Mouse (Mus musculus): ENCODE measurements around the gene Foxn3. TPM values are rescaled to one million over a fixed set of nuclear protein-coding genes. Genes with fewer than 3 reads are reported as not detected.

Gene Foxn3
- polyA plus RNA-seq, 1 experiment from 2014 or later = 66.4 TPM

- Histone ChIP-seq H3K4me2 (ENCODE audit: low read length) (no peak overlapping the region), H3K36me3 (ENCODE audit: control insufficient read depth, insufficient read depth, low read length) (no peaks in the 10 kb centered on the region), H3K27me3 (ENCODE audit: control insufficient read depth, insufficient read depth, low read depth, low read length) (no peaks in the 10 kb centered on the region), H3K9me3 (replicated peaks; ENCODE audit: control insufficient read depth, low read length, poor library complexity, severe bottlenecking) (no peaks in the 10 kb centered on the region), H3K9ac (ENCODE audit: low read depth, low read length) (no peak overlapping the region), H3K4me1 (ENCODE audit: control insufficient read depth, insufficient read depth, low read length) (peaks cover 46% of the 10 kb centered on the region), H3K4me3 (ENCODE audit: low read depth, low read length) (no peak overlapping the region), H3K27ac (ENCODE audit: low read length) (peak overlapping the region; percentile 92)
- ATAC-seq = no peak
- WGBS = 7% methylated on average over 3 of the region's 3 CpGs
These were observed 221.2 kb downstream of the Foxn3 start for GRCm38 (mm10) chr12:99342160-99342559.

GRCm38 (mm10) chr12:99341751-99342150, 221.6 kb downstream of the Foxn3 start:
- Histone ChIP-seq H3K9me3 (replicated peaks; ENCODE audit: control insufficient read depth, low read length, poor library complexity, severe bottlenecking) (no peaks in the 10 kb centered on the region), H3K36me3 (ENCODE audit: control insufficient read depth, insufficient read depth, low read length) (no peaks in the 10 kb centered on the region), H3K4me2 (ENCODE audit: low read length) (no peak overlapping the region), H3K9ac (ENCODE audit: low read depth, low read length) (no peak overlapping the region), H3K4me1 (ENCODE audit: control insufficient read depth, insufficient read depth, low read length) (peaks cover 47% of the 10 kb centered on the region), H3K4me3 (ENCODE audit: low read depth, low read length) (no peak overlapping the region), H3K27ac (ENCODE audit: low read length) (peak overlapping the region; percentile 92), H3K27me3 (ENCODE audit: control insufficient read depth, insufficient read depth, low read depth, low read length) (no peaks in the 10 kb centered on the region)
- 16% methylated on average over 7 of the region's 7 CpGs for WGBS
- no peak for ATAC-seq

DNA sequence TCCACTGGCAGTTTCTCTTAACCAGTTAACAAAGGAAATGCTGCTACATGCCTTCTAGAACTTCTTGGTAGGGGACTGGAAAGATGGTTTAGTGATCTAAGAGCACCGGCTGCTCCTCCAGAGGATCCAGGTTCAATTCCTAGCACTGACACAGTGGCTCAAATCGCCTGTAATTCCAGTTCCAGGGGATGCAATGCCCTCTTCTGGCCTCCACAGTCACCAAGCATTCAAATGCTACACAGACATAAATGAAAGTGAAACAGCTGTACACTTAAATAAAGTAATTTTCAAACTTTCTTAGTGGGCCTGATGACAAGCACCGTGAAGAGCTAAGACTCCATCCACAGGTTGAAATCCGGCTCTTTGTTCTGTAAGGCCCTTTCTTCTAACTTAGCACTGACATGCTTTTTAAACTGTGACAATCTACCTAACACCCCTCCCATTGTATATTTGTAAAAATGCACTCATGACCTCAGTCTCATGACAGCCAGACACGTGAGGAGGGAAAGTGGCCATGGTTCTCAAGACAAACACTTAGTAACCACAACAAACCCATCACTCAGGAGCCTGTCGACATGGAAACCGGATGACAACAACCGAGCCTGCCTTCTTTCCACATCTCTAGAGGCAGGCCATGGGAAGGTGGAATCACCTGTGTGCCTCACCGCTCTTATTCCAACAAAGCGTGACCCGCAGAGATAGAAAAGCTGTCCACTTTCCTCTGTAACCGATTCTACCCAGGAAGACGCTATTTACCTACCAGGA, 222.8 kb downstream of the Foxn3 start:
- H3K4me1 ChIP-seq (ENCODE audit: control insufficient read depth, insufficient read depth, low read length) = peaks cover 53% of the 10 kb centered on the region
- no peak for ATAC-seq

GRCm38 (mm10) chr12:99339640-99340325, 223.6 kb downstream of the Foxn3 start:
- Histone ChIP-seq H3K36me3 (ENCODE audit: control insufficient read depth, insufficient read depth, low read length) (no peaks in the 10 kb centered on the region), H3K4me3 (ENCODE audit: low read depth, low read length) (no peak overlapping the region), H3K27ac (ENCODE audit: low read length) (peak overlapping the region; percentile 92), H3K9ac (ENCODE audit: low read depth, low read length) (peak overlapping the region; percentile 23; the same call in 1 of the 2 replicates), H3K27me3 (ENCODE audit: control insufficient read depth, insufficient read depth, low read depth, low read length) (no peaks in the 10 kb centered on the region), H3K4me2 (ENCODE audit: low read length) (peak overlapping the region; percentile 37), H3K9me3 (replicated peaks; ENCODE audit: control insufficient read depth, low read length, poor library complexity, severe bottlenecking) (no peaks in the 10 kb centered on the region), H3K4me1 (ENCODE audit: control insufficient read depth, insufficient read depth, low read length) (peaks cover 54% of the 10 kb centered on the region)
- 17% methylated on average over 11 of the region's 11 CpGs for WGBS
- peak; percentile 96 for ATAC-seq

More for the DNA sequence above, 222.8 kb downstream of the Foxn3 start:
- Histone ChIP-seq H3K4me3 (ENCODE audit: low read depth, low read length) (no peak overlapping the region), H3K4me2 (ENCODE audit: low read length) (peak overlapping the region; percentile 37), H3K9me3 (replicated peaks; ENCODE audit: control insufficient read depth, low read length, poor library complexity, severe bottlenecking) (no peaks in the 10 kb centered on the region), H3K27ac (ENCODE audit: low read length) (peak overlapping the region; percentile 92), H3K36me3 (ENCODE audit: control insufficient read depth, insufficient read depth, low read length) (no peaks in the 10 kb centered on the region), H3K9ac (ENCODE audit: low read depth, low read length) (peak overlapping the region; percentile 23; the same call in 1 of the 2 replicates), H3K27me3 (ENCODE audit: control insufficient read depth, insufficient read depth, low read depth, low read length) (no peaks in the 10 kb centered on the region)
- 57% methylated on average over 13 of the region's 13 CpGs for WGBS

DNA sequence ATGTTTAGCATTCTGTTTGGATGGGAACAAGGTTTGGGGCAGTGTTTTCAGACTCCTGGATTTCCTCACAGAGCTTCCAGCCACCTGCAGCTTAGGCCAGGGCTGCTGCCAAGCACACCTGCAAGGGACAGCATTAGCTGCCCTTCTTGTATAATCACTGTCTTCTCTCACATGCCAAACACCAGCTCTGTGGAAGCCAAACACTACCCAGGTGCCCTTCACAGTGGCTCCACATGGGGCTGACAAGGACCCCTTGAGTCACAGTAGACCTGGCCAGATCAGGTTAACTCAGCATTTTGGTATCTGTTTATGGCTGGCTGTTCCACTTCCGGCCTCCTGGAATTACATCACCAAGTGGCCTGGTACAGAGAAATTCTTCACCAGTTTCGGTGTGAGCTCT, 224.6 kb downstream of the Foxn3 start:
- Histone ChIP-seq H3K9me3 (replicated peaks; ENCODE audit: control insufficient read depth, low read length, poor library complexity, severe bottlenecking) (no peaks in the 10 kb centered on the region), H3K4me2 (ENCODE audit: low read length) (no peak overlapping the region), H3K36me3 (ENCODE audit: control insufficient read depth, insufficient read depth, low read length) (no peaks in the 10 kb centered on the region), H3K9ac (ENCODE audit: low read depth, low read length) (no peak overlapping the region), H3K4me3 (ENCODE audit: low read depth, low read length) (no peak overlapping the region), H3K27me3 (ENCODE audit: control insufficient read depth, insufficient read depth, low read depth, low read length) (no peaks in the 10 kb centered on the region), H3K4me1 (ENCODE audit: control insufficient read depth, insufficient read depth, low read length) (peaks cover 64% of the 10 kb centered on the region), H3K27ac (ENCODE audit: low read length) (peak overlapping the region; percentile 92)
- 91% methylated on average over 2 of the region's 2 CpGs for WGBS
- no peak for ATAC-seq

GRCm38 (mm10) chr12:99337171-99337435, 226.3 kb downstream of the Foxn3 start:
- Histone ChIP-seq H3K4me3 (ENCODE audit: low read depth, low read length) (no peak overlapping the region), H3K27ac (ENCODE audit: low read length) (no peak overlapping the region), H3K9me3 (replicated peaks; ENCODE audit: control insufficient read depth, low read length, poor library complexity, severe bottlenecking) (no peaks in the 10 kb centered on the region), H3K36me3 (ENCODE audit: control insufficient read depth, insufficient read depth, low read length) (no peaks in the 10 kb centered on the region), H3K27me3 (ENCODE audit: control insufficient read depth, insufficient read depth, low read depth, low read length) (no peaks in the 10 kb centered on the region), H3K4me1 (ENCODE audit: control insufficient read depth, insufficient read depth, low read length) (peaks cover 67% of the 10 kb centered on the region), H3K4me2 (ENCODE audit: low read length) (no peak overlapping the region), H3K9ac (ENCODE audit: low read depth, low read length) (no peak overlapping the region)
- no peak for ATAC-seq
- WGBS = 92% methylated on average over 3 of the region's 3 CpGs

GRCm38 (mm10) chr12:99336349-99337170, 226.8 kb downstream of the Foxn3 start:
- H3K4me2 ChIP-seq (ENCODE audit: low read length) = no peak overlapping the region
- no peak for ATAC-seq
- no peak overlapping the region for H3K4me3 ChIP-seq (ENCODE audit: low read depth, low read length)
- 0 out of 2 replicates have a peak overlapping the region, but pooled peaks have one; percentile 12 for H3K9ac ChIP-seq (ENCODE audit: low read depth, low read length)
- no peaks in the 10 kb centered on the region for H3K36me3 ChIP-seq (ENCODE audit: control insufficient read depth, insufficient read depth, low read length)
- H3K27ac ChIP-seq (ENCODE audit: low read length) = no peak overlapping the region
- H3K4me1 ChIP-seq (ENCODE audit: control insufficient read depth, insufficient read depth, low read length) = peaks cover 61% of the 10 kb centered on the region
- no peaks in the 10 kb centered on the region for H3K9me3 ChIP-seq (replicated peaks; ENCODE audit: control insufficient read depth, low read length, poor library complexity, severe bottlenecking)
- WGBS = 33% methylated on average over 12 of the region's 12 CpGs
- no peaks in the 10 kb centered on the region for H3K27me3 ChIP-seq (ENCODE audit: control insufficient read depth, insufficient read depth, low read depth, low read length)

- Histone ChIP-seq H3K9ac (ENCODE audit: low read depth, low read length) (no peak overlapping the region), H3K27ac (ENCODE audit: low read length) (no peak overlapping the region), H3K27me3 (ENCODE audit: control insufficient read depth, insufficient read depth, low read depth, low read length) (no peaks in the 10 kb centered on the region), H3K9me3 (replicated peaks; ENCODE audit: control insufficient read depth, low read length, poor library complexity, severe bottlenecking) (no peaks in the 10 kb centered on the region), H3K4me2 (ENCODE audit: low read length) (no peak overlapping the region), H3K4me1 (ENCODE audit: control insufficient read depth, insufficient read depth, low read length) (peaks cover 58% of the 10 kb centered on the region), H3K36me3 (ENCODE audit: control insufficient read depth, insufficient read depth, low read length) (no peaks in the 10 kb centered on the region), H3K4me3 (ENCODE audit: low read depth, low read length) (no peak overlapping the region)
- ATAC-seq = no peak
- WGBS = 84% methylated on average over 9 of the region's 9 CpGs
These were observed 227.8 kb downstream of the Foxn3 start for GRCm38 (mm10) chr12:99335628-99336027.

Data from midbrain, embryonic 16.5 days (tissue).